Mouse (Mus musculus): ENCODE results near the gene Shank2. TPM values are rescaled to one million over a fixed set of nuclear protein-coding genes. Genes with fewer than 3 reads are reported as not detected.

Gene Shank2
- total and polyA plus RNA-seq, 3 experiments: not detected

GRCm38 (mm10) chr7:144132699-144133387 is 131.1 kb downstream of the Shank2 start:
- Histone ChIP-seq H3K36me3 (replicated peaks in 1 of 2; ENCODE audit: control insufficient read depth in 1 of 2, insufficient read depth in 1 of 2, low read length in 1 of 2) (no peaks in the 10 kb centered on the region), H3K27me3 (replicated peaks) (peaks cover 70% of the 10 kb centered on the region)

GRCm38 (mm10) chr7:144133388-144133998 is 131.8 kb downstream of the Shank2 start:
- Histone ChIP-seq H3K4me3 (replicated peaks in 1 of 3; ENCODE audit: low read depth in 2 of 3, low read length in 2 of 3, poor library complexity in 1 of 3) (no peak overlapping the region), H3K79me2 (replicated peaks; ENCODE audit: control insufficient read depth, extremely low read depth, insufficient read depth, poor library complexity, severe bottlenecking) (no peaks in the 10 kb centered on the region), H3K9me3 (replicated peaks; ENCODE audit: low read length) (no peaks in the 10 kb centered on the region), H3K27ac (ENCODE audit: insufficient read depth, low read depth) (no peak overlapping the region), H3K36me3 (replicated peaks in 1 of 2; ENCODE audit: control insufficient read depth in 1 of 2, insufficient read depth in 1 of 2, low read length in 1 of 2) (no peaks in the 10 kb centered on the region), H3K4me2 (ENCODE audit: insufficient read depth, low read depth, poor library complexity, severe bottlenecking) (no peak overlapping the region), H3K9ac (ENCODE audit: insufficient read depth, low read depth) (no peak overlapping the region), H3K4me1 (ENCODE audit: control insufficient read depth in 1 of 2, insufficient read depth in 2 of 2) (no peaks in the 10 kb centered on the region), H3K27me3 (replicated peaks) (peaks cover 71% of the 10 kb centered on the region)
- in situ Hi-C loops (cut with MboI; ENCODE audit: low pct_ligation_motif_present, low pct_unique_long_range_greater_than_20kb, low sequenced_read_pairs) (no loop called here), dilution Hi-C loops (cut with MboI; ENCODE audit: extremely low pct_ligation_motif_present, extremely low pct_unique_long_range_greater_than_20kb, low sequenced_read_pairs) (no loop called here)
- no peak for DNase-seq (ENCODE audit: extremely low read depth)
- no peak for TF ChIP-seq ETS1 (conservative IDR thresholded peaks at IDR 0.05; ENCODE audit: low read depth, low read length)
- TF ChIP-seq MEF2A (IDR thresholded peaks at IDR 0.05; ENCODE audit: borderline replicate concordance, low read depth, low read length): no peak
- no peak for TF ChIP-seq MAX (IDR thresholded peaks at IDR 0.05; ENCODE audit: low read length)
- TF ChIP-seq E2F4 (IDR thresholded peaks at IDR 0.05; ENCODE audit: insufficient replicate concordance, low read depth, low read length): no peak
- no peak for TF ChIP-seq BHLHE40 (IDR thresholded peaks at IDR 0.05; ENCODE audit: low read depth, low read length)
- TF ChIP-seq MAZ (IDR thresholded peaks at IDR 0.05; ENCODE audit: low read depth, low read length): no peak
- no peak for TF ChIP-seq NELFE (IDR thresholded peaks at IDR 0.05; ENCODE audit: low read depth, low read length)
- no peak for TF ChIP-seq ZNF384 (IDR thresholded peaks at IDR 0.05; ENCODE audit: low read depth, low read length)
- no peak for TF ChIP-seq GABPA (IDR thresholded peaks at IDR 0.05; ENCODE audit: insufficient replicate concordance, low read depth, low read length)
- TF ChIP-seq KAT2A (IDR thresholded peaks at IDR 0.05; ENCODE audit: insufficient replicate concordance, low read length): no peak
- no peak for TF ChIP-seq CTCF (conservative IDR thresholded peaks at IDR 0.05 in 1 of 2, IDR thresholded peaks at IDR 0.05 in 1 of 2; ENCODE audit: low read depth in 2 of 2, low read length in 2 of 2)

More at GRCm38 (mm10) chr7:144132699-144133387, 131.1 kb downstream of the Shank2 start:
- H3K27ac ChIP-seq (ENCODE audit: insufficient read depth, low read depth): no peak overlapping the region
- no peak for DNase-seq (ENCODE audit: extremely low read depth)
- H3K4me2 ChIP-seq (ENCODE audit: insufficient read depth, low read depth, poor library complexity, severe bottlenecking): no peak overlapping the region
- TF ChIP-seq ZNF384 (IDR thresholded peaks at IDR 0.05; ENCODE audit: low read depth, low read length): no peak
- TF ChIP-seq JUN (IDR thresholded peaks at IDR 0.05; ENCODE audit: insufficient read depth, low read depth, low read length): no peak
- no peak for TF ChIP-seq JUND (conservative IDR thresholded peaks at IDR 0.05; ENCODE audit: low read depth, low read length)
- no peak for TF ChIP-seq ELF1 (IDR thresholded peaks at IDR 0.05; ENCODE audit: low read depth, low read length)
- TF ChIP-seq MXI1 (IDR thresholded peaks at IDR 0.05; ENCODE audit: low read depth, low read length): no peak
- TF ChIP-seq NRF1 (IDR thresholded peaks at IDR 0.05; ENCODE audit: low read depth, low read length): no peak
- TF ChIP-seq CHD2 (IDR thresholded peaks at IDR 0.05; ENCODE audit: low read length): no peak
- no peak for TF ChIP-seq MAZ (IDR thresholded peaks at IDR 0.05; ENCODE audit: low read depth, low read length)
- no peak for TF ChIP-seq UBTF (IDR thresholded peaks at IDR 0.05; ENCODE audit: low read depth, low read length)
- TF ChIP-seq BHLHE40 (IDR thresholded peaks at IDR 0.05; ENCODE audit: low read depth, low read length): no peak
- TF ChIP-seq TBP (conservative IDR thresholded peaks at IDR 0.05; ENCODE audit: low read depth, low read length): no peak
- no peak for TF ChIP-seq RAD21 (IDR thresholded peaks at IDR 0.05; ENCODE audit: low read depth, low read length)
- TF ChIP-seq MAX (IDR thresholded peaks at IDR 0.05; ENCODE audit: low read length): no peak
- no peak for TF ChIP-seq IRF4 (IDR thresholded peaks at IDR 0.05; ENCODE audit: low read depth, low read length)
- TF ChIP-seq CHD1 (IDR thresholded peaks at IDR 0.05; ENCODE audit: low read depth, low read length): no peak
- TF ChIP-seq ZKSCAN1 (IDR thresholded peaks at IDR 0.05; ENCODE audit: borderline replicate concordance, low read depth, low read length): no peak
- TF ChIP-seq KAT2A (IDR thresholded peaks at IDR 0.05; ENCODE audit: insufficient replicate concordance, low read length): no peak
- TF ChIP-seq NELFE (IDR thresholded peaks at IDR 0.05; ENCODE audit: low read depth, low read length): no peak
- TF ChIP-seq RCOR1 (conservative IDR thresholded peaks at IDR 0.05; ENCODE audit: low read depth, low read length): no peak
- in situ Hi-C loops (cut with MboI; ENCODE audit: low pct_ligation_motif_present, low pct_unique_long_range_greater_than_20kb, low sequenced_read_pairs) (no loop called here), dilution Hi-C loops (cut with MboI; ENCODE audit: extremely low pct_ligation_motif_present, extremely low pct_unique_long_range_greater_than_20kb, low sequenced_read_pairs) (no loop called here)
- H3K4me3 ChIP-seq (replicated peaks in 1 of 3; ENCODE audit: low read depth in 2 of 3, low read length in 2 of 3, poor library complexity in 1 of 3): no peak overlapping the region
- no peaks in the 10 kb centered on the region for H3K4me1 ChIP-seq (ENCODE audit: control insufficient read depth in 1 of 2, insufficient read depth in 2 of 2)
- no peaks in the 10 kb centered on the region for H3K79me2 ChIP-seq (replicated peaks; ENCODE audit: control insufficient read depth, extremely low read depth, insufficient read depth, poor library complexity, severe bottlenecking)
- H3K9me3 ChIP-seq (replicated peaks; ENCODE audit: low read length): no peaks in the 10 kb centered on the region
- no peak overlapping the region for H3K9ac ChIP-seq (ENCODE audit: insufficient read depth, low read depth)
